Mouse (Mus musculus): Measurements from ENCODE around the gene 4930548H24Rik. TPM values are rescaled to one million over a fixed set of nuclear protein-coding genes. Genes with fewer than 3 reads are reported as not detected.

Gene 4930548H24Rik
- 2.4 TPM in 2 replicates for total RNA-seq (2012; rRNA removed)

DNA sequence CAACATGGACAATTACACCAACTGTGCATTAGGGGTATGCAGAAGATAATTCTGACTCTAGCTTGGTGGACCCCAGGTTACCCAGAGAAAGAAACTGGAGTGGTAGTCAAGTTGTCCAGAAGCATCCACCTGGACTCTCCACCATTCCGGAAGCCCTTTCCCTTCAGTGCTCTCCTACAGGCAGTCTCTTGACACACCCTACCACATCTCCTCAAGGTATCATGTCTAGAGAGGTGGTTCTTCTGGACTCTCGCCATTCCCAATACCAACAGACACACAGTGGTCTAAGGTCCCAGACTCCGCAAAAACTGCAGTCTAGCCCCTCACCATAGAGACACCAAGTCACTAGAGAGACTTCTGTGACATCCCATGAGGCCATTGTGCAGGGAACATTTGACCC, at the start of gene 4930548H24Rik:
Gene 4930548H24Rik, plus strand, starts transcription at position 301 of the 400 bp plus-strand sequence.
- peaks cover 0 to 5% of the 10 kb centered on the region in 2 experiments; a peak in 2 of 4 replicates for H3K4me1 ChIP-seq (ENCODE audit: control insufficient read depth in 2 of 2, insufficient read depth in 2 of 2, low read length in 2 of 2, poor library complexity in 1 of 2)
- no peak within 1 kb of the TSS for H3K4me3 ChIP-seq (ENCODE audit: insufficient read depth in 1 of 2, low read depth in 1 of 2, low read length in 2 of 2, poor library complexity in 1 of 2, severe bottlenecking in 1 of 2)
- H3K36me3 ChIP-seq (ENCODE audit: control insufficient read depth, insufficient read depth, low read length, poor library complexity, severe bottlenecking), result peaks cover 26% of the 10 kb centered on the region
- TF ChIP-seq CHD2 (IDR thresholded peaks at IDR 0.05; ENCODE audit: low read depth, low read length), result no peak
- no peak for TF ChIP-seq MAFK (IDR thresholded peaks at IDR 0.05; ENCODE audit: insufficient read depth, low read depth, low read length)
- no peak for TF ChIP-seq ZC3H11A (IDR thresholded peaks at IDR 0.05; ENCODE audit: borderline replicate concordance, low read depth, low read length)
- TF ChIP-seq ZNF384 (IDR thresholded peaks at IDR 0.05; ENCODE audit: low read depth, low read length), result no peak
- no peak for TF ChIP-seq HCFC1 (IDR thresholded peaks at IDR 0.05; ENCODE audit: borderline replicate concordance, insufficient read depth, low read length)
- H3K9ac ChIP-seq (ENCODE audit: insufficient read depth, low read depth, low read length, poor library complexity, severe bottlenecking), result no peak within 1 kb of the TSS
- no peaks in the 10 kb centered on the region for H3K9me3 ChIP-seq (ENCODE audit: control insufficient read depth, insufficient read depth, low read depth, low read length)
- no peak within 1 kb of the TSS for H3K27ac ChIP-seq (ENCODE audit: insufficient read depth, low read depth, low read length, poor library complexity, severe bottlenecking)
- no peak for DNase-seq (ENCODE audit: low read depth, low spot score)
- in situ Hi-C loops (cut with MboI; ENCODE audit: low sequenced_read_pairs in 2 of 2, unreplicated experiment in 2 of 2), result no loop called here

DNA sequence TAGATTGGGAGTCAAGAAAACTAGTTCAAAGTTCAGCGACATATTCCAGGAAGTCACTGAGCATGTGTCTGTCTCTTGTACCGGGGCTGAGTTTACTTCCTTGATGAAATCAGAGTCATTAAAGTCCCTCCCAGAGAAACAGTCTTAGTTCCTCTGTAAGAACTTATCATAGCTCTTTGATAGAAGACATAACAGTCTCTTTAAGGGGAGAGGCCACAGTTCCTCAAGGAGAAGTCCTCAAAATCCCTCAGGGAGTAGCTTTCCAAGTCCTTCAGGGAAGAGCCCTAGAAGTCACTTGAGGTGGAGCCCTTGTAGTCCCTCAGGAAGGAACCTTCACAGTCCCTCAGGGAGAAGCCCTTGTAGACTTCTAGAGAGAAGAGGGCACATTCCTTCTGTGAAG, 34.2 kb upstream of the 4930548H24Rik start:
- Histone ChIP-seq H3K9me3 (ENCODE audit: control insufficient read depth, insufficient read depth, low read depth, low read length) (no peaks in the 10 kb centered on the region), H3K36me3 (ENCODE audit: control insufficient read depth, insufficient read depth, low read length, poor library complexity, severe bottlenecking) (no peaks in the 10 kb centered on the region), H3K4me1 (ENCODE audit: control insufficient read depth in 2 of 2, insufficient read depth in 2 of 2, low read length in 2 of 2, poor library complexity in 1 of 2) (peaks cover 3% of the 10 kb centered on the region in 2 experiments; a peak in 2 of 4 replicates), H3K9ac (ENCODE audit: insufficient read depth, low read depth, low read length, poor library complexity, severe bottlenecking) (no peak overlapping the region), H3K4me3 (ENCODE audit: insufficient read depth in 1 of 2, low read depth in 1 of 2, low read length in 2 of 2, poor library complexity in 1 of 2, severe bottlenecking in 1 of 2) (no peak overlapping the region), H3K27ac (ENCODE audit: insufficient read depth, low read depth, low read length, poor library complexity, severe bottlenecking) (no peak overlapping the region)
- DNase-seq (ENCODE audit: low read depth, low spot score), result no peak
- TF ChIP-seq HCFC1 (IDR thresholded peaks at IDR 0.05; ENCODE audit: borderline replicate concordance, insufficient read depth, low read length) (no peak), CHD2 (IDR thresholded peaks at IDR 0.05; ENCODE audit: low read depth, low read length) (no peak), MAFK (IDR thresholded peaks at IDR 0.05; ENCODE audit: insufficient read depth, low read depth, low read length) (no peak), ZC3H11A (IDR thresholded peaks at IDR 0.05; ENCODE audit: borderline replicate concordance, low read depth, low read length) (no peak), ZNF384 (IDR thresholded peaks at IDR 0.05; ENCODE audit: low read depth, low read length) (no peak)
- in situ Hi-C loops (cut with MboI; ENCODE audit: low sequenced_read_pairs in 2 of 2, unreplicated experiment in 2 of 2), result no loop called here

DNA sequence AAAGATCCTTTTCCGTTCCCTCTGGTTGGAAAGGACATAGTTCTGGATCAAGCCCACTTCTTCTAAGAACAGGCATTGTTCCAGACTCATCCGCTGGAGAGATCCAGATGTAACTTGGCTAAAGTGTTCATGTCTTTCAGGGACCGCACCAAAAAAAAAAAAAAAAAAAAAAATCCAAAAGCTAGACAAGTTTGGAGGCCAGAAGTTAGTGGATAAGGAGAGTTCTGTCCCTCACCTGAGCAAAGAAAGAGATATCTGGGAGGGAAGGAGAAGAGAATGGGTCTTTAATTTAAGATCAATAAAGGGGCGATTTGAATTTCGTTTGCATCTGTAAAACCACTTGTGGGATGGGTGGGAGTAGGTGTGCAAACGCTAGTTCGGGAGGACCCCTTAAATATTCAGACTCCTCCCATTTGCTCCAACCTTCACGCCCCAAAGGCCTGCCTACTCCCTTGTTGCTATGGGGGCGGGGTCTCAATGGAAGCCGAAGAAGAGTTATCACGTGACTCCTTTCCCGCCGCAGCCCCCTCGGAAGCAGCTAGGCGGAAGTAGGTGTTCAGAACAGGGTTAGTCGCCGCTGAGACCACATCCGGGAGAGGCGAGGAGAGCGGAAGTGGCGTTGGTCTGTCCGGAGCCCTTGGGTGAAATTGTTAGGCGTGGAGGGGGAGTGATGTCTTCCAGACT, 33.5 kb upstream of the 4930548H24Rik start, which contains the start of gene Zfp512:
Gene Zfp512, plus strand, starts transcription at position 554 of the 684 bp plus-strand sequence.
- TF ChIP-seq CHD2 (IDR thresholded peaks at IDR 0.05; ENCODE audit: low read depth, low read length) (no peak), HCFC1 (IDR thresholded peaks at IDR 0.05; ENCODE audit: borderline replicate concordance, insufficient read depth, low read length) (peak; percentile 67; the same call in 1 of the 2 replicates), MAFK (IDR thresholded peaks at IDR 0.05; ENCODE audit: insufficient read depth, low read depth, low read length) (no peak), ZC3H11A (IDR thresholded peaks at IDR 0.05; ENCODE audit: borderline replicate concordance, low read depth, low read length) (no peak), ZNF384 (IDR thresholded peaks at IDR 0.05; ENCODE audit: low read depth, low read length) (peak; percentile 84; the same call in 1 of the 2 replicates)
- peak within 1 kb of the TSS; percentile 89 for H3K9ac ChIP-seq (ENCODE audit: insufficient read depth, low read depth, low read length, poor library complexity, severe bottlenecking)
- in situ Hi-C loops (cut with MboI; ENCODE audit: low sequenced_read_pairs in 2 of 2, unreplicated experiment in 2 of 2), result no loop called here
- peaks cover 3% of the 10 kb centered on the region in 2 experiments; a peak in 2 of 4 replicates for H3K4me1 ChIP-seq (ENCODE audit: control insufficient read depth in 2 of 2, insufficient read depth in 2 of 2, low read length in 2 of 2, poor library complexity in 1 of 2)
- H3K9me3 ChIP-seq (ENCODE audit: control insufficient read depth, insufficient read depth, low read depth, low read length), result no peaks in the 10 kb centered on the region
- peak within 1 kb of the TSS; percentile 79 to 92 for H3K4me3 ChIP-seq (ENCODE audit: insufficient read depth in 1 of 2, low read depth in 1 of 2, low read length in 2 of 2, poor library complexity in 1 of 2, severe bottlenecking in 1 of 2)
- DNase-seq (ENCODE audit: low read depth, low spot score), result peak; percentile 97
- H3K36me3 ChIP-seq (ENCODE audit: control insufficient read depth, insufficient read depth, low read length, poor library complexity, severe bottlenecking), result no peaks in the 10 kb centered on the region
- H3K27ac ChIP-seq (ENCODE audit: insufficient read depth, low read depth, low read length, poor library complexity, severe bottlenecking), result peak within 1 kb of the TSS; percentile 76; the same call in 1 of the 2 replicates

DNA sequence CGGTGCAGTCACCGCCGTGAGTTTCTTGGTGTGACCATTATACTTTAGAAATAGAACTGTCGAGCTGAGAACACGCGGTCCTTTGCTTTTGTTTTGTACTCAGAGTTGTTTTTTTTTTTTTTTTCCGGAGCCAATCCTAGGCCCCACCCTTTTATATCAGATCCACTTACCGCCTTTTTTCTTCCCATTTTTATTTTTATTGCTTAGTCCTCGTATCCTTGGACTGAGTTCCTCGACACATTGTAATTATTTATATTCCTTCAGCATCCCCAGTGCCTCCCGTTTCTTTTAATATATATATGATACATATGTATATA, 33.0 kb upstream of the 4930548H24Rik start:
- Histone ChIP-seq H3K9me3 (ENCODE audit: control insufficient read depth, insufficient read depth, low read depth, low read length) (no peaks in the 10 kb centered on the region), H3K4me1 (ENCODE audit: control insufficient read depth in 2 of 2, insufficient read depth in 2 of 2, low read length in 2 of 2, poor library complexity in 1 of 2) (peaks cover 3% of the 10 kb centered on the region in 2 experiments; a peak in 2 of 4 replicates), H3K27ac (ENCODE audit: insufficient read depth, low read depth, low read length, poor library complexity, severe bottlenecking) (peak overlapping the region; percentile 76; the same call in 1 of the 2 replicates), H3K9ac (ENCODE audit: insufficient read depth, low read depth, low read length, poor library complexity, severe bottlenecking) (peak overlapping the region; percentile 89), H3K4me3 (ENCODE audit: insufficient read depth in 1 of 2, low read depth in 1 of 2, low read length in 2 of 2, poor library complexity in 1 of 2, severe bottlenecking in 1 of 2) (peak overlapping the region; percentile 79 to 92), H3K36me3 (ENCODE audit: control insufficient read depth, insufficient read depth, low read length, poor library complexity, severe bottlenecking) (no peaks in the 10 kb centered on the region)
- no peak; the same call in 1 of the 2 replicates for TF ChIP-seq HCFC1 (IDR thresholded peaks at IDR 0.05; ENCODE audit: borderline replicate concordance, insufficient read depth, low read length)
- no peak for TF ChIP-seq MAFK (IDR thresholded peaks at IDR 0.05; ENCODE audit: insufficient read depth, low read depth, low read length)
- peak; percentile 96 for TF ChIP-seq ZNF384 (IDR thresholded peaks at IDR 0.05; ENCODE audit: low read depth, low read length)
- in situ Hi-C loops (cut with MboI; ENCODE audit: low sequenced_read_pairs in 2 of 2, unreplicated experiment in 2 of 2), result no loop called here
- no peak for DNase-seq (ENCODE audit: low read depth, low spot score)
